Mouse (Mus musculus): ENCODE data around the gene Ptpro. TPM values are rescaled to one million over a fixed set of nuclear protein-coding genes. Genes with fewer than 3 reads are reported as not detected.

Ptpro gene
- total RNA-seq, 2 experiments from 2014 or later: 1.6 to 2.4 TPM

DNA sequence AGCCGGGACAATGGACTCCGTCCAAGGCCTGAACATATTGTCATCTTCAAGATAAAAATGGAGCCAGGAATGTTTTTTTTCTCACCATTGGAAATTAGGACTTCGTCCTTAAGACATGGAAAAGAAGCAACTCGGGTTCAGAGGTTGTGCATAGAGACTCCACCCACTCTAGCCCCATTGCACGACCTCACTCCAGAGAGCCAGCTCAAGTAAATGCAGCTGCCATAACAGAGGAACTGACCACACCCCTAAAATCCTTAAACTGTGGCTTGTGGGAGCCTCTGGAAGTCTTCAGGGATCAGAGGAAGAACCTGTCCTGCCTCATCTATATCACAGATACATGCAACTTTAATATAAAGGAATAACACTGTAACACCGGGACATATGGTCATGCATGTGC is 246.7 kb downstream of the Ptpro start:
- no peak for DNase-seq

DNA sequence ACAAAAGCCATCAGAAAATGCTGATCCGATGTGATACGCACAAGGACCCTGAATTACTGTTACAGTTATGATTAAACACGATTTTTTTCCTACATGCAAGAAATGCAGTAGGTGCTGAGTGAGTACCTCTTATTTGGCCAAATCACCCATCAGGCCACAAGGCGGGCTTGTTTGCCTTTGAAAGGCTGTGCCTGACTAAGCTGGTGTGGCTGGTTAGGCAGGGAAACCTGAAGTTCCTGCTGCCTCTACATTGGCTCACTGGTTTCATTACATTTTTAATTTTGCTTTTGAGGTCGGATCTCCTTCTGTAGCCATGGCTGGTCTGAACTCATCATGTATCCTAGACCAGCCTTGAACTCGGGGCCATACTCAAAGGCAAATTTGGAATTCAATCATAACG is 250.9 kb downstream of the Ptpro start:
- no peak for DNase-seq

- no peak for DNase-seq
These were observed 251.3 kb downstream of the Ptpro start for GRCm38 (mm10) chr6:137503462-137503861.

GRCm38 (mm10) chr6:137504052-137504451 is 251.9 kb downstream of the Ptpro start:
- DNase-seq: no peak

DNA sequence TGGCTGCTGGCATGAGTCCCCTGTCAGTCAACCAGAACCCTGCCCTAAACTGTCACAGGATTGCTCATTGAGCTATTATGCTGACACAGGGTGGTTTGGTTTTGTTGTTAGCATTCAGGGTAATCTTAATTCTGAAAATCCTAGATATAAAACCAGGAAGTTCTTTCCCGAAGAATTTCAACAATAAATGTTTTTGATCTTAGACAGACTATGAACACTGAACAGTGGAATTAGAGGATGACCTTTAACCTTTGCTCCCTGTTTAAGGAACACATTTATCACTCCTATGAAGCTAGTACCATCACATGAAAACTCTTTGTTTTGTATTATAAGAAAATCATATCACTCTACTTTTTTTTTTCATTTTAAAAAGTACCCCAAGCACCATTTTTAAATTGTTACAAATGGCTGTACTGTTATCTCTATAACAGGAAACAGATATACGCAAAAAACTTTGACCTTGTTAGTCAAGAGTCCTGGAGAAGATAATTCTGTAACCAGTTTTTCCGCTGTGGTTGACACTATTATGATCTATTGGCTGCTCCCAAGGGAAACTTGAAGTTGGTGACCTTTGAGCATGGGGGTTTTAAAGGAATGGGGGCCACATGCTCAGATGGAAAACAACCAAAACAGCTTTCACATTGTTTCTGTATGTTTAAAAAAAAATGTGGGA is 253.6 kb downstream of the Ptpro start:
- DNase-seq: no peak

DNA sequence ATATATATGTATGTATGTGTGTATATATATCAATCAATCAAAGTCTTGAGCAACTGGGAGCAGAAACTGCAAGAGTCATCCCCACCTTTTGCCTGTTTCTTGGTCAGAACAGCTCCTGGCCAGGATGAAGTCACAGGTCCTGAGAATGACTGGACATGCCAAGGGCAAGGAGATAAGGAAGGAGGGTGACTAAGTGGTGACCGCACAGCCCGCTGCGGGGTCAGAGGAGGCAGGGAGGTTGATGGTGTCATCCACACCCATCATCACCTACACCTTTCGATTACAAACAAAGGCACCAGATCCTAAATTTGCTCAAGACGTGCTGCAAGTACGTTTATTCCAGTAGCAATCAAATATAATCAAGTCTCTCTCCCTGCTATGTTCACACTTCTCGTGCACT is 254.4 kb downstream of the Ptpro start:
- DNase-seq: peak; percentile 14

DNA sequence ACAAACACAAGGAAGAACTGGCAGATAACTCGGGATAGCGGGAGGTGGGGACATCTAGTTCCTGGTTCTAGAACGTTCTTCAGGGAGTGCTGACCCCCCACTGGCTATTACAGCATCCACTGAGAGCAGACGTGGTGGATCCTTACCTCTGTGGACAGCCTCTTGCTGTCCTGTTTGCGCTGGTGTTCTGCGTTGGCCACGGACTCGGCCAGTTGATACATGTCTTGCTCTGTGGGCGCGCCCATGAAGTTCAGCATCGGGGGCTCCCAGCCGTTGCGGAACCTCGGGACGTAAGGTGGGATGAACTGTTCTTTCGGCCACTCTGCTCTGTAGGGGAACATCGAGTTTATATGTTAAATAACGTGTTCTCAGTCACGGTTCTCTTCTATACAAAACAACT is 256.8 kb downstream of the Ptpro start:
- no peak for DNase-seq

DNA sequence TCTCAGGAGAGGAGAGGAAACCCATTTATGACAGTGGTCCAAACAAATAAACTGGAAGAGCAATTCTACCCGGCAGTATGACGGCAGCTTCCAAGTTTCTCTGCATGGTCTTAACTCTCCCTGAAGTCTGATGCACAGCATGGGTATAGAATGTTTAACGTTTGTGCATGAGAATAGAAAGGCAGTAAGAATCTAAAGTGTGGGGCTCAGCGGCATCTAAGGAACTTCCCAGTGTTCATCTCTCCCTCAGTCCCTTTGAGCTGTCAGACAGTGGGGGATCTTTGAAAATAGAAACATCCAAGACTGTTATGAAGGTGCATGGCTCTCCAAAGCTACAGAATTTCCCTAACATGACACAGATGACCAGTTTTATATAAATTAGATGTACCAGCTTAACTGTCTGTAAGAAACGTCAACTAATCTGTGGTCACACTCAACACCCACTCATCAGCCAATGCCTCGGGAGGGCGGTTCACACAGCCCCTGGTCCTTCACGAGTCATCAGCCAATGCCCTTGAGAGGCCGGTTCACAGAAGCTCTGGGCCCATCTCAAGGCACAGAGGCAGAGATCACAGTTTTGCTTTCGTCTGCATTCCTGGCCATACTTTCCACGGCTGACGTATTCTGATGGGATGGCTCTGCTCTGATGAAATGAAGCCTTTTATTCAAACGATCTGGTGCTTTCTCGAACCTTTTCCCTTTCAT is 257.4 kb downstream of the Ptpro start:
- DNase-seq: peak; percentile 24

DNA sequence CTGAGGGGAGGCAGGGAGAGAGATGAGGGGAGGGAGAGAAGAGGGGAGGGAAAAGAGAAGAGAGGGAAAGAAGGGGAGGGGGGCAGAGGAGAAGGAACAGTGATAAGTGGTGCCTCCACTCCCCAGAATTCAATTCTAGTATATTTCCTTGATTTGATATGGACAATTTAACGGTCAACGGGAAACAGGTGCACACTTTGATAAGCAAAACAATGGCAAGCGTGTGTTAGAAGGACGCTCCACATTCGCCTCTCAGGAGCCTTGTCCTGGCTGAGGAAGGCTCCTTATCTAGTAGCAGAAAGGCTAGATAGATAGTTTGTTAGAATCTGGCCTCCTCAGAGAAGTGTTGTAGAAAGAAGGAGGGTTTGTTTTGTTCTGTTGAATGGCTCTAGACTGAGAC is 260.6 kb downstream of the Ptpro start:
- DNase-seq: no peak

Other genes with a start within 250 kb of the Ptpro start
- 10 to 100 TPM; 81.0 to 82.3 TPM for gene Rerg, start 81.8 kb upstream of the Ptpro start, total RNA-seq (2021)

Measured in adrenal gland, postnatal 10 days (tissue).